Mouse (Mus musculus) brain, embryonic 14.5 days (tissue): ENCODE results near the gene Krtap19-1.

Experiments used
- CTCF ChIP-seq: fragments of 200-500 bp; IDR thresholded peaks from 2 replicates; pipeline ENCODE4 v1.5.1; 2012; ENCODE audit warnings: inconsistent platforms, mild to moderate bottlenecking, moderate library complexity, borderline replicate concordance; ENCODE audit not compliant: insufficient read depth, insufficient read length; ENCODE audit errors: extremely low read depth
- POLR2A ChIP-seq: fragments of 200-500 bp; IDR thresholded peaks from 2 replicates; pipeline ENCODE4 v1.6.1; 2012; ENCODE audit warnings: mild to moderate bottlenecking, inconsistent platforms, borderline replicate concordance; ENCODE audit not compliant: poor library complexity, insufficient read depth, insufficient read length, severe bottlenecking; ENCODE audit errors: extremely low read depth

DNA sequence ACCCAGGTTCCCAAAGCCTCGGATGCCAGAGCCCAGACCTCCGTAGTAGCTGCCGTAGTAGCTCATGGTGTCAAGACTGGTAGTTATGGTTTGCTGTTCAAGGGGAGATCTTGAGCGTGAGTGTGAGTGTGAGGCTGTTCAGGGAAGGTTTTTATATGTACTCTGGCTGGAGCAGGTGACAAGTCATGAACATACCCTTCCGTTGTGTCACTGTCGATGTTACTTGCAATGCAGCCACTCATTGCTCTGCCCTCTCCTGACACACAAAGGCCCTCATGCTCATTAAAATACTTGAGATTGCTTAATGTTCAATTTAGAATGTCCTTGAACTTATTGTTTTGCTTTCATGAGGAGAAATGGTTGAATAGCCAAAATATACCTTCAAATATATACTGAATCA, 27.1 kb upstream of the Krtap19-1 start, which contains the start of gene Krtap19-5:
- no peak for TF ChIP-seq CTCF
- TF ChIP-seq POLR2A: no peak
